Mouse (Mus musculus) CD4-positive helper T cell, adult 2 months (primary cell): ENCODE results near the gene Rgs6.
A peak's percentile ranks its signal among the peaks of the same experiment; 100 is the strongest.

Source experiments
- DNase-seq: peaks from one replicate; pipeline ENCODE4 v3.0.0-alpha.2; 2012; ENCODE audit warnings: low read depth, missing footprints, low spot score

Gene Rgs6

GRCm38 (mm10) chr12:82855333-82856107, 267.4 kb downstream of the Rgs6 start:
- DNase-seq = no peak

DNA sequence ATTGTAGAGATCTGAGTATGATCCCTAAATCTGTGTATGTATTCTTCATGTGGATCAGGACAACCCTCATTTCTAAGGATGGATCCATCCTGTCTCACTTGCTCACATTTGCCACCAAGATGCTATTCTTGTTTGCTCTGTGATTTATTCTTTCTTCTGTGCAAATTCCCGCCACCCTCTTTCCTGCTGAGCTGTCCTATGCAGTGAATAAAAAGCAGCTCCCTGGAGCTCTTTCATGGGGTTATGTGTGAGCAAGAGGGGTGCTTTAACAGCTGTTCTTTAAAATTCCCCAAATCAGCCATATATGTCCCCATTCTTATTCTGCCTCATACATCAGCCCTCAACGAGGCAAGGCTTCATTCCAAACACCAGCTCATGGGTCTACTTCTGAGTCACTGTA, 277.6 kb downstream of the Rgs6 start:
- no peak for DNase-seq

DNA sequence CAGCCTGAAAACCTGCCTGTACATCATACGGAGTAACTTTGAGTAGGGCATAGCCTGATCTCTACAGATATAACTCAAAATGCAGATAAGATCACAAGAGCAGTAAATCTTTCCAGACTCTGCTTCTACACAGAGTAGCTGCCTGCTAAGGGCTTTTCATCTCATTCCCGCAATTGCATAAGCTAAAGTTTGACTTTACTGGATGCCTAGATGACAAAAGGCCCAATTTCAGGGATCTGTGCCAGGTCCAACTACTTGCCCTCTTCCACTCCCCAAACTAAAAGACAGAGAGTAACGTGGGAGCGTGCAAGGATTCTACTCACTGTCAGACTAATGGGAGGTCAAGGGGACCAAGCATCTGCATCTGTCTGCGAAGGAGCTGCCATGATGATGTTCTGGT, 292.6 kb downstream of the Rgs6 start:
- DNase-seq = no peak

DNA sequence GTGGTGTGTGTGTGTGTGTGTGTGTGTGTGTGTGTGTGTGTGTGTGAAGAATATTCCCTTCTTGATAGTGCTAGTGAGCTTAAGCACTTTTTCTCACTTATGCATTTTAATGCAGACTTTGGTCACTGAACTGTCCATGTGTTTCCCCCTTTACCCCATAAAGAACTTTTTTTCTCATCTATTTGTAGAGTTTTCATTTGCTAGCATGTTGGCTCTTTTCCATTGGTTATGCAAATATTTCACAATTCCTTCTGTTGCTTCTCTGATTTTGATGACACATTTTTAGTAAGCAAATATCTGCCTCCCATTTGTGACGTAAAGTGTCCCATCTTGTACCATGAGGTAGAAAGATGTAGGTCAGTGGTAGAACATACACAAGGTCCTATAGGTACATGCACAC, 295.0 kb downstream of the Rgs6 start:
- DNase-seq = no peak

- no peak for DNase-seq
Measured at GRCm38 (mm10) chr12:82894971-82895838, 307.1 kb downstream of the Rgs6 start.

- DNase-seq = no peak
Measured at GRCm38 (mm10) chr12:82905773-82906172, 317.7 kb downstream of the Rgs6 start.

DNA sequence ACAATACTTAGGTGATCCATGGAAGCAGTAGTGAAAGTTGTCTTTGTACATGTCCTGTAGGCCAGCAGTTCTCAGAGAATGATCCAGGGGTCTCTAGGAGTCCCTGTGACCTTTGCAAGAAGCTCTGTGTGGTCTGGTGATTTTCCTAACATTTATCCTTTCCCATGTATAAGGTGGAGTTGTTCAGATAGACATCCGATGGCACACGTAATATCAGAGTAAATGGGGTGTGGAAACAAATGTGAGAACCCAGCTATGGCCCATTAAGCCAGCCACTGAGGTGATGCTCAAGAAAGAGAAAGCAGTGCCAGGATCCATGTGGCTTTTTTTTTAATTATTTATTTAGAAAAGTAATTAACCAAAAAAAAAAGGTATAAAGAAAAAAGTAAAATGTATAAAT, 322.8 kb downstream of the Rgs6 start:
- DNase-seq = no peak

DNA sequence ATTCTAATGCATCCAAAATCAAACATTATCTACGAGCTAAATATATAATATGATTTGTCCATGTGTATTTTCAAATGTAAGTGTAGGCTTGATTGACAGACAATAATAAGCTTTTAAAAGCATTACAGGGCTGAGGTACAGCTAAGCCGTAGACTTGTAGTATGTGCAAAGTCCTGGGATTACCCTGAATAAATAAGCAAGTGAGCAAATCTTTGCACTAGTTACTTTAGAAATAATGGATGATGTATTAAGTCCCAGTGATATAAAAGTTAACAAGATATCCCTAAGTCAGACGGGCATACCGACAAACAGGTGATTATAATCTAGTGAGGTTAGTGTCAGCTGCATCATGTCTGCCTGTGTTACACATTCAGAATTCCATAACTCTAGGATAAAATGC, 326.0 kb downstream of the Rgs6 start:
- DNase-seq = no peak

DNA sequence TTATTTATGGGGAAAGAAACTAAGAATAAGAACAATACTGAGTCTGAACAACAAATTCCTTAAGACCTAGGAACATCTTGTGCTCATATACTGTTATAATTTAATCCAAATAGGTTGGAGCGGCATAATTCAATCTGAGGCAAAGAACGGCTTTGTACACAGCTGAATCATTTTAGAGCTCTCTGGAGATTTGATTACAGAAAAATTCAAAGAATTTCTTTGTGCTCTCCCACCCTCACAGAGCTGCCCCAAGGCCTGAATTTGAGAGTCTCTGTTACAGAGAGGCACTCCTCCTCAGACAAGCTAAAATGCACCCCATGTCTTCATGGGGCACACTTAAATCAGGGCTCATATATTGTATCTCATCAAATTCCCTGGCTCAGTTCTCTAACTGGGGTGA, 332.1 kb downstream of the Rgs6 start:
- DNase-seq = no peak

DNA sequence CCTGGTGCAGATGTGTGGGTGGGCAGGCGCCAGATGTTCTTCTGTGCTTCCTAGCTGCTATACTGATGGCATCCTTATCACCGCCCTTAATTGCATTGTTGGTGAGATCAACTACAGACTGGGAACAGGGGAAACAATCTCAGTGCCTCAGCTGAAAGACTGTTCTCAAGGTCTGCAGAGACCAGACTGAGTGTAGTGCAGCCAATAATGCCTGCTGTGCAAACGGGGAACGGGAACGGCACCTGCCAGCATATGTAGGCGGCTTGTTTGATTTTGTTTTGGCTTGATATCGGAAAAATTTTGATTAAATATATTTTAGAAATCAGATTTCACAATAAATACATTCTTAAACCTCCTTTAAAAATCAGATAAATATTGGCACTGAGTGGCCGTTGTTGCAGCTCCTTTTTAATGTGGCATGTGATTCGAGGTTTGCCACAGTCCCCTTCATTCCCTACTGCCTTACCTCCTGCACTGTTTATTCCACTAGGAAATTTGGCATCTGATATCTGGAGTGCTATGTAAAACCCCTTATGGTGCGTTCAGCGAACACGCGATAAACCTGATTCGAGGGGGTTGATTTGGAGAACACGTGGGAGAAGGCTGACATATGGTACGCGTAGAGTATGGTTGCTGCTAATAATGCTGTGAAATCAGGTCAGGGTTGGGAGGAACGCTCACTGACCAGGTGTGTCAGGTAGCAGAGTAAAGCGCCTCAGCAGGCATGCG, 333.4 kb downstream of the Rgs6 start:
- DNase-seq = no peak

DNA sequence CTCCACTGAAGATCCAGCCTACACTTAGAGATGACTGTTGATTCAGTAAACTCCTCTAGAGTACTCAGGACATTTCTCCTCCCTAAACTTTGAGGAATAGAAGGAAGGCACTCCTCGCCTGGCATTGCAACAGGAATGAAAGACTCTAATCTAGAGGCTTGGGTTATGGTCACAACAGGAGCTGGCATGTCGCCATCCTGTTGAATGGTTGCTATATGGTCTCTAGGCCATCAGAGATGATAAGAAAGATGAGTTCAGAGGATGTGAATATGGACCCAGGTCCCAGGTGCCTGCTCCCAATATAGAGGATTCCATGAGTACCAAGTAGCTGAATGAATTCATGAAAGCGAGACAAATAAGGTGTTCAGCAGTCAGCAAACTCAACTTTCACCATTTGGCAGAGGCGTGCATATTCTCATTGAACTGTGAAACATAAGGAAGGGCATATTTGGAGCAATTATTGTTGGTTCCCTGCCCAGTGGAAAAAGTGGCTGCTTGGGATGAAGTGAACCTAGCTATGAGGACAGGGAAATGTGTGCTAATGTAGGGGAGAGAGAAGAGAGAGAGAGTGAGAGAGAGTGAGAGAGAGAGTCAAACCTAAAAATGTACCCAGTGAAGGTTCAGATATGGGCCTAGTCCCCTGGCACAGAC, 334.9 kb downstream of the Rgs6 start:
- DNase-seq = no peak

- DNase-seq = no peak
Measured at GRCm38 (mm10) chr12:82932706-82933461, 344.8 kb downstream of the Rgs6 start.

- DNase-seq = no peak
Measured at GRCm38 (mm10) chr12:82935121-82935762, 347.1 kb downstream of the Rgs6 start.

- DNase-seq = no peak
Measured at GRCm38 (mm10) chr12:82935767-82936166, 347.7 kb downstream of the Rgs6 start.

DNA sequence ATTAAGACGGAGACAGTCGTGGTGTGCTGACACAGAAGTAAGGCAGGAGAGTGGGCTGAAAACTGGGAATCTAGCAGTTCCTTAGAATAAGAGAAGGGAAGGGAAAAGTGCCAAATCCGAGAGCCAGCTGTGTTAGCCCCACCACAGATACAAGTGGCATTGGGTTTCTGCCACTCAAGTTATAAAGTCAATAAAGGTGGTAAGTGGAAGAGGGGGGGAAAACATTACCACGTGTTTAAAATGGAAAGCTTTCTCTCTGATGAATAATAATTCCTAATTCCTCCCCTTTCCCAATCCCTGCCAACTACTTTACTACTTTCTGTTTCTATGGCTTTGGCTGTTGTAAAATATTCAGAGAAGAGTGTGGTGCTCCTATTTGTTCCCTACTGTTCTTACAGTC, 352.4 kb downstream of the Rgs6 start:
- no peak for DNase-seq

- peak; percentile 25 for DNase-seq
Measured at GRCm38 (mm10) chr12:82946507-82946906, 358.4 kb downstream of the Rgs6 start.

GRCm38 (mm10) chr12:82961111-82961510, 373.0 kb downstream of the Rgs6 start:
- DNase-seq = no peak

GRCm38 (mm10) chr12:82961852-82962251, 373.8 kb downstream of the Rgs6 start:
- DNase-seq = no peak

- no peak for DNase-seq
Measured at GRCm38 (mm10) chr12:82970521-82971105, 382.5 kb downstream of the Rgs6 start.

GRCm38 (mm10) chr12:82971176-82971575, 383.1 kb downstream of the Rgs6 start:
- no peak for DNase-seq
